Mouse (Mus musculus) olfactory bulb, adult 2 months (tissue): ENCODE measurements around the gene Tom1l1. TPM values are rescaled to one million over a fixed set of nuclear protein-coding genes. Genes with fewer than 3 reads are reported as not detected.

Experiments used
- H3K27ac ChIP-seq: fragments of 200-500 bp; 2 replicates; pipeline ENCODE4 v1.5.1; 2012; ENCODE audit warnings: low read depth, low read length; ENCODE audit not compliant: insufficient read depth
- H3K4me1 ChIP-seq: fragments of 200-500 bp; 2 replicates; pipeline ENCODE4 v1.6.1; 2012; ENCODE audit warnings: low read length; ENCODE audit not compliant: control insufficient read depth, insufficient read depth
- H3K4me3 ChIP-seq: fragments of 200-500 bp; 2 replicates; pipeline ENCODE4 v1.5.1; 2012; ENCODE audit warnings: mild to moderate bottlenecking, low read depth, low read length, moderate library complexity; ENCODE audit not compliant: insufficient read depth
- CTCF ChIP-seq: fragments of 200-500 bp; IDR thresholded peaks from 2 replicates; pipeline ENCODE4 v1.5.1; 2012; ENCODE audit warnings: low read depth, mild to moderate bottlenecking, low read length, moderate library complexity; ENCODE audit not compliant: insufficient read depth
- POLR2A ChIP-seq: fragments of 200-500 bp; IDR thresholded peaks from 2 replicates; pipeline ENCODE4 v1.6.1; 2012; ENCODE audit warnings: mild to moderate bottlenecking, low read depth, low read length, moderate library complexity; ENCODE audit not compliant: insufficient read depth
- WGBS: fragments of 180-500 bp; shearing (Covaris S2); methylation state at CpG from one replicate; pipeline ENCODE4 v1.1.7; 2018; 5-methylcytosine and 5-hydroxymethylcytosine counted together
- polyA plus RNA-seq: library from polyadenylated mRNA; stranded (reverse); fragments of >200 nt; gene quantifications from 2 replicates; pipeline ENCODE4 v1.2.4, GENCODE M21; 2012; ENCODE audit warnings: low replicate concordance; ENCODE audit not compliant: missing spikeins, insufficient read depth, insufficient read length

Tom1l1 gene
- polyA plus RNA-seq, 1 experiment: not detected

- WGBS: 96% methylated on average over 2 of the region's 2 CpGs
- Histone ChIP-seq H3K4me1 (no peaks in the 10 kb centered on the region), H3K4me3 (no peak overlapping the region), H3K27ac (no peak overlapping the region)
- TF ChIP-seq CTCF (no peak), POLR2A (no peak)
Measured at GRCm38 (mm10) chr11:90603066-90603465, 85.1 kb downstream of the Tom1l1 start.

- Histone ChIP-seq H3K27ac (no peak overlapping the region), H3K4me1 (no peaks in the 10 kb centered on the region), H3K4me3 (no peak overlapping the region)
- WGBS: 63% methylated on average over 1 of the region's 1 CpGs
- TF ChIP-seq POLR2A: no peak
- TF ChIP-seq CTCF: no peak
Measured at GRCm38 (mm10) chr11:90595826-90596225, 92.3 kb downstream of the Tom1l1 start.

Other genes starting within 250 kb of the Tom1l1 start
- gene Stxbp4, start 50.3 kb downstream of the Tom1l1 start, polyA plus RNA-seq: not detected in 2 replicates
- not detected in 2 replicates for gene Cox11, start 50.2 kb downstream of the Tom1l1 start, polyA plus RNA-seq